Mouse (Mus musculus) heart, postnatal 0 days (tissue): ENCODE results near the gene Pafah1b2.

Experiments
- CTCF ChIP-seq: IDR thresholded peaks from 2 replicates; pipeline ENCODE4 v1.5.1; 2016; ENCODE audit warnings: antibody characterized with exemption, control low read depth, low read depth
- EP300 ChIP-seq: IDR thresholded peaks from 2 replicates; pipeline ENCODE4 v1.6.1; 2016; ENCODE audit warnings: antibody characterized with exemption, low read depth

DNA sequence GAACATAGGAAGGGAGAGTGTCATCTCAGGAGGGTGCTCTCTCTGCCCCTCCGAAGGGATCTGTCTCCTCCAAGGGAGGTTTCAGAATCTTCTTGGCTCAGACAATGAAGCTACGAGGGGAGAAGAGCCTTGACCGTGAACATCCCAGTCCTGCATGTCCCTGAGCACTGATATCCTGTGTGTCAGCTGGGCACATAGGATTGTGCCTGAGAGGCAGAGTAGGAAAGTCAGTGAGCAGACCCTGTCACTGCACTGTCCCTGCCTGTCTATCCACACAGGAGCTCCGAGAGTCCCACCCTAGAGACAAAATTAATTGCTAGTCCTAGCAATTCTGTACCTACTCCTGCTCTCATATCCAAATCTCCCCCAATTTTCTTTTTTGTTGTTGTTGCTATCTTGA, 60.4 kb downstream of the Pafah1b2 start:
- no peak for TF ChIP-seq CTCF
- no peak for TF ChIP-seq EP300
